Mouse (Mus musculus) retina, embryonic 14.5 days (tissue): ENCODE measurements around the gene C530008M17Rik.

Experiments used
- DNase-seq: peaks from one replicate; pipeline ENCODE4 v3.0.0-alpha.2; 2015; ENCODE audit warnings: low spot score

C530008M17Rik gene

GRCm38 (mm10) chr5:76773492-76774158, 117.3 kb downstream of the C530008M17Rik start:
- DNase-seq = no peak

GRCm38 (mm10) chr5:76779094-76779615, 122.8 kb downstream of the C530008M17Rik start:
- DNase-seq = no peak

GRCm38 (mm10) chr5:76781943-76782342, 125.6 kb downstream of the C530008M17Rik start:
- DNase-seq = no peak

- DNase-seq = peak; percentile 40
These were observed 126.2 kb downstream of the C530008M17Rik start for GRCm38 (mm10) chr5:76782414-76783103.

- no peak for DNase-seq
These were observed 126.8 kb downstream of the C530008M17Rik start for GRCm38 (mm10) chr5:76783104-76783441.

- no peak for DNase-seq
These were observed 127.9 kb downstream of the C530008M17Rik start for GRCm38 (mm10) chr5:76784151-76784723.

- DNase-seq = no peak
These were observed 128.7 kb downstream of the C530008M17Rik start for GRCm38 (mm10) chr5:76785013-76785412.

- no peak for DNase-seq
These were observed 133.6 kb downstream of the C530008M17Rik start for GRCm38 (mm10) chr5:76789881-76790280.

GRCm38 (mm10) chr5:76791280-76791679, 135.0 kb downstream of the C530008M17Rik start:
- no peak for DNase-seq

- DNase-seq = no peak
These were observed 136.4 kb downstream of the C530008M17Rik start for GRCm38 (mm10) chr5:76792720-76793119.

GRCm38 (mm10) chr5:76798043-76798442, 141.7 kb downstream of the C530008M17Rik start:
- DNase-seq = no peak

- no peak for DNase-seq
These were observed 143.2 kb downstream of the C530008M17Rik start for GRCm38 (mm10) chr5:76799471-76799870.

GRCm38 (mm10) chr5:76809031-76809430, 152.7 kb downstream of the C530008M17Rik start:
- DNase-seq = no peak

GRCm38 (mm10) chr5:76815035-76815434, 158.7 kb downstream of the C530008M17Rik start:
- peak; percentile 27 for DNase-seq

GRCm38 (mm10) chr5:76815786-76816455, 159.6 kb downstream of the C530008M17Rik start:
- DNase-seq = no peak

- no peak for DNase-seq
These were observed 160.4 kb downstream of the C530008M17Rik start for GRCm38 (mm10) chr5:76816748-76817147.

- DNase-seq = no peak
These were observed 161.4 kb downstream of the C530008M17Rik start for GRCm38 (mm10) chr5:76817678-76818077.

- DNase-seq = no peak
These were observed 162.5 kb downstream of the C530008M17Rik start for GRCm38 (mm10) chr5:76818807-76819206.

GRCm38 (mm10) chr5:76822097-76822496, 165.8 kb downstream of the C530008M17Rik start:
- DNase-seq = no peak

- DNase-seq = no peak
These were observed 172.4 kb downstream of the C530008M17Rik start for GRCm38 (mm10) chr5:76828527-76829240.

GRCm38 (mm10) chr5:76832529-76833210, 176.4 kb downstream of the C530008M17Rik start:
- DNase-seq = no peak
